Mouse (Mus musculus) liver, postnatal 0 days (tissue): ENCODE data around the gene Aldh6a1.

Source experiments
- CTCF ChIP-seq: sonication (generic); IDR thresholded peaks from 2 replicates; pipeline ENCODE4 v1.5.1; 2016; ENCODE audit warnings: antibody characterized with exemption, low read depth
- EP300 ChIP-seq: IDR thresholded peaks from 2 replicates; pipeline ENCODE4 v1.6.1; 2016; ENCODE audit warnings: antibody characterized with exemption, low read depth, mild to moderate bottlenecking

GRCm38 (mm10) chr12:84468701-84469100 lies 17.9 kb upstream of the Aldh6a1 start:
- TF ChIP-seq CTCF (peak; percentile 78), EP300 (no peak)
